Mouse (Mus musculus): ENCODE measurements around the gene Evi5.

Evi5 gene

DNA sequence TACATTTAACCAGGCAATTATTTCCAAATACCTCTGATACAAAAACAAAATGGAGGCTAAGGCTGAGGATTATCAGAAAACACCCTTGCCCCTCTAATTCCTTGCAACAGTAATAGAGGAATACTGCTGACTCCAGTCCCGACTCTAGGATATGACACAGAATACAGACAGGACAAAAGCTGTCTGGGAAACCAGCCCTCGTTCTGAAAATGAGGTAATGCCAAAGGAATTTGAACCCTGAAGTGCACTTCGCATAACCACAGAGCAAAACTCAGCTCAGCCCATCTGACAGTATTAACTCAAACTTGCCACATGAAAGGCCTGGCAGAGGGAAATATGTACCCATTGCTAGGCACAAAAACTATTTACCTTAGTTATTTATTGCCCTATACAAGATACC is 81.6 kb downstream of the Evi5 start:
- TF ChIP-seq GATA4 (IDR thresholded peaks at IDR 0.05; ENCODE audit: insufficient replicate concordance, low read length): no peak

DNA sequence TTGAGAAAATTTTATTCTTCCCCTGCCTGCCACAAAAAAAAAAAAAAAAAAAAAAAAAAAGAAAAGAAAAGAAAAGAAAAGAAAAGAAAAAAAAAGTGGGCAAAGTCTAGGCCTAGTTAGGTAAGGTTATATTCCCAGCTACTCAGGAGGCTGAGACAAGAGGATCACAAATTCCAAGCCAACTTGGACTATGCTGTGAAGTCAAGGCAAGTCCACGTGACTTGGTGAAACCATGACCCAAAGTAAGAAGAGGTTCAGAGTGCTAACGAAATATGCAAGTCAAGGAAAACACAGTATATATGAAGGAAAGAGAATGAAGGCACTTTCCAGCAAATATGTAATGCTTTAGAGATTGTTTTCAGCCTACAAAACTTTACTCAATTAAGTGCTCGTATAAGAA is 82.4 kb downstream of the Evi5 start:
- TF ChIP-seq GATA4 (IDR thresholded peaks at IDR 0.05; ENCODE audit: insufficient replicate concordance, low read length): no peak

DNA sequence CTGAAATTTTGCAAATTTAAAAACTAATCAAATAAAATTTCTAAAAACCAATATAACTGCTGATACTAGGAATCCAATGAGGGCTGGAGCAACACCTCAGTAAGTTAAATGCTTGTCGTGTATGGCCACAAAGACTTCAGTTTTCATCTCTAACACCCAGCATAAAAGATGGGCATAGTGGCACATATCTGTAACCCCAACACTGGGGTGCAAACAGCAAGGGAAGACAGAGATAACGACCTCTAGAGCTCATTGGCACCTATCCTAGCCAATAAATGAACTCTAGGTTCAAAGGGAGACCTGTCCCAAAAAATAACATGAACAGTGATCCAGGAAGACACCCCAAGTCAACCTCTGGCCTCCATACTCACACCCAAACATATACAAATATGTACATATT is 82.9 kb downstream of the Evi5 start:
- TF ChIP-seq GATA4 (IDR thresholded peaks at IDR 0.05; ENCODE audit: insufficient replicate concordance, low read length): no peak

DNA sequence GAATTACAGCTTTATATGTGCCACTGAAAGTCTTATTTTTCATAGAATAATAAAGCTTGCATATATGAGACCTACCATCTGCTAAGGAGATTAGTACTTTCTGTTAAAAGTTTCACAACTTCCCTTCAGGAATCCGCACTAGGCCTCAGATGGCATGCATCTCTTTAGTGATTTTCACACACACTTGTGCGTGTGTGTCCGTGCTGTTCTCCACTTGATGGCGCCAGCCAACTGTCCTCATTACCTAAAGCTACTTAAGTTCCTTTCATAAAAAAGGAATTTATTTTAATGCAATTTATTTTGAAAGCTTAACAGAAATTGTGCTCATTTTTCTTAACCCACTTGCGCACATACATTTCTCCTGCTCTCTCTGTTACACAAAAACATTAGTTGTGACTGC is 85.4 kb downstream of the Evi5 start:
- no peak for TF ChIP-seq GATA4 (IDR thresholded peaks at IDR 0.05; ENCODE audit: insufficient replicate concordance, low read length)

DNA sequence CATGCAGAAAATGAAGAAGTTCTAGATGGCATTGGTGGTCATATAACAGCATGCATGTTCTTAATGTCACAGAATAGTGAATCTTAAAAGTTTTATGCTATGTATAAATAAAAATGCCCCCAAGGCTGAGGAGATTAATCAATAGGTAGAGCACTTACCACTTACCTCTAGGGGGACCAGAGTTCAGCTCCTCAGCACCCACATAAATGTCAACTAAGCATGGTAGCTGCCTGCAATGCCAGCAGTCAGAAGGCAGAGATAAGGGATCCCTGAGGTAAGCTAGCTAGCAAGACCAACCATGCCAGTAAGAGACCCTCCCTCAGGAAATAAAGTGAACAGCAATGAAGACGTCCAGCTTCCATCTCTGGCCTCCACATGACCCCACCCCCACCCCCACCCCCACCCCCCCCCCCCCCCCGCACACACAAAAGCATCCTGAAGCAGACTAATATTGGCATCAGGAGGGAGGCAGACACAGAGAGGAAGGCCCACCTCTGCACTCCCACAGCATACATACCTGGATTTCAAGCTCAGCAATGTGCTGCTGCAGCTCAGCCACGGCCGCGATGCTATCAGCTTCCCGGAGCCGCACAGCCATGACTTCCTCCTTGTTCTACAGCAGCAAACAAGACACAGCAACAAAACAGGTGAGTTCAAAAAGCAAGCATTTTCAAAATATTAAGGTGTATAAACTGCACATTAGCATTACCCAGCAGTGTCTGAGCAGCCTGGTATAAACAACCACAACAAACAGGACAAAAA is 87.0 kb downstream of the Evi5 start:
- no peak for TF ChIP-seq GATA4 (IDR thresholded peaks at IDR 0.05; ENCODE audit: insufficient replicate concordance, low read length)

DNA sequence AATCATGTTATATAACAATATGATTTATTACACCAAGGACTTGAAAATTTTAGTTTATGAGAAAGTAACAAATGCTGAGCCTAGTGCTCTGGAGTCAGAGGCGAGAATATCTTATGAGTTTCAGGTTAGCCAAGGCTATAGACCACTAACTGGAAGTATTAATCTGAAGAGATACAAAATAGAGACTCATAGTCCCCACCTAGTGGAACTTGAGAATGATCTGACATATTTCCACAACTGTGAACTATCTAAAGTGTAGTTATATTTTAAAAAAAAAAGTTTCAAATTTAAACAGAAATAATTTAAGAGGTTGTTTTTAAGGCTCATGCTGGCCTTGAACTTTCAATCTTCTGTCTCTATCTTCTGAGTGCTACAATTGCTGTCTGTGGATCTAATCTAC is 92.5 kb downstream of the Evi5 start:
- no peak for TF ChIP-seq GATA4 (IDR thresholded peaks at IDR 0.05; ENCODE audit: insufficient replicate concordance, low read length)

DNA sequence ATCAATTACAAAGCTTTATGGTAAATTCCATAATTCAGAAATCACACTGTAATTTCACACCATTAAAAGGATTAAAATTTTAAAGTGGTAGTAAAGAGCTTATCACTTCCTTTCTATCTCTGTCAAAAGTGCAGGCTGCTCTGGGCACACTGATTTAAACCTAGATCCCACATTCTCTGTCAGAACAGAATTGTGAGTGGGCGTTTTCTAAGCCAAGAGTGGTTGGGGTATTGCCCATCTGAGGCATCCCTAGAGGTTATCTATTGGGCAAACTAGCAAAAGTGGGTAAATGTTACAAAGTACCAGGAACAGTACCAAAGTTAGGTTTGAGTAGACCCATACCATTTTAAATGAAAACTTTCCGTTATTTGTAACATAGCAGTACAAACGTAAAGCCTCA is 96.1 kb downstream of the Evi5 start:
- no peak for TF ChIP-seq GATA4 (IDR thresholded peaks at IDR 0.05; ENCODE audit: insufficient replicate concordance, low read length)

DNA sequence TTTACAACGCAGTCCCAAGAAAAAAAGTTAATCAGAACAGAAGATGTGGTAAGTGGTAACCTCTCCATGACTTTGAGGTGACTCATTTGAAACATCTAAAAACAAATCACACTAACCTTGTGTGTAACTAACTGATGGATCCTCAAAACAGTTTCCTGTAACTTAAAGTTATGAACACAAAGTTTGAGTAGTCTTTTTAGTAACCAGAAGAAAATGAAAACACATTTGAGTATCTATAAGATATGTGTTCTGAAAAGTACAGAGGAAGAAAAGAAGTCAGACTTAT is 97.4 kb downstream of the Evi5 start:
- TF ChIP-seq GATA4 (IDR thresholded peaks at IDR 0.05; ENCODE audit: insufficient replicate concordance, low read length): no peak

DNA sequence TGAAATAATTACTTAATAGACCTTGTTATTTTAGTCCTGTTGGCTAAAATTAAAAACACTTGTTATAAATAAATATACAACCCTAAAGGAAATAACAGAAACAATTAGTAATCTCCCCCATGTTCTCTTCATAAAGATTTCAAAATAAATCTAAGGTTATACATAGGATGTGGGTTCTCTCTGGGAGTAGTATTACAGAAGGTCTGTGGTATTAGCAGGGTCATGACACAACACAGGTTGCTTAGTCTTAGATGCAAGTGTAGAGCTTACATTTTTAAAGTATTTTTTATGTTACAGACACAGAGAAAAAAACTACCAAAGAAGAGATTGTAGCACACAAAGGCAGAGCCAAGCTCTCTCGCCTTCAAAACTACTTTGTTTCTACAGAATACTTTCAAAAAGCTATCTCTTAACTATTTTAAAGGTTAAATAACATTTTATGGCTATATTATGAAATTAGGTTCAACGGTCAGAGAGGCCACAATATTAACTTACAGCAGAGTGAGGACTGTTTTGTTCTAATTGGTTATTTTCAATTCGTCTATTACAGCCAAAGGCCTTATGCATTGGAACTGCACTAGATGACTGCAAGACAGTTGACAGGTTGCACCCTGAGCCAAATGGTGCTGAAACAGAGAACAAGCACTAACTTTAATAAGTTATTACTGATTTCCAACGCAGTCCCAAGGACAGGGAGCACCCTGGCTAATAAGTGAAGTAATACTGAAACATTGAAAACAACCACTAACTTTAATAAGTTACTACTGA is 97.9 kb downstream of the Evi5 start:
- no peak for TF ChIP-seq GATA4 (IDR thresholded peaks at IDR 0.05; ENCODE audit: insufficient replicate concordance, low read length)

DNA sequence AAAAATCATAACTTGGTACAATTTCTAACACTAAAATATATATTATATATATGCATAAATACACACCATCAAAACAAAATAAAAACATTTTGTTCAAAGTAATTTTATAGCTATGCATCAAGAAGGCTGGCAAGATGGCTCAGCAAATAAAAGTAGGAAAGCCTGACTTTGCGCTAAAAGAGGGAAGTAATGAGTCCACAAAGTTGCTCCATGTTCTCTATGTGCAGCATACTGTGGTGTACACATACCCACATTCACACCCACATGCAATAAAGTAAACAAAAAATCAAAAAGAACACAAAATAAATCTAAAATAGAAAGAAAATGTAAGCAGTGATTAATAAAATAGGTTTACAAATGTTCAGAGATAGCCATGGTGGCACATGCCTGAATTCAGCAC is 99.0 kb downstream of the Evi5 start:
- no peak for TF ChIP-seq GATA4 (IDR thresholded peaks at IDR 0.05; ENCODE audit: insufficient replicate concordance, low read length)

DNA sequence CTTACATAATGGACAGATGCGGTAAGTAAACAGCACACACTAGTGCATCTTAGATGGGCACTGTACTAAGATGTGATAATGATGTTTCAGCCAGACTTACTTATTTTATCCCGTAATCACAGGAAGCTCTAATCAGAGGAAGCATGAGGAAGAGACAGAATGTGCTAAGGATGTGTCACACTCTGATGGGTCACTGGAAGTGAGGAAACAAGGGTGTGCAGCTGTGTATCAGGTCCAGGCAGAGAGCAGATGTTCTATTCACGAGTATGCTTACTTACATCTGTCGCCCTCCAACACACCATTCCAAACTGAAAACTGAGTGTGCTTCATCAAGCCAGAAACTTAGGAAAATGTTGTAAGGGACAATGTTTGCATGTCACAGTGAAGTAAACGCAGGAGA is 102.9 kb downstream of the Evi5 start:
- no peak for TF ChIP-seq GATA4 (IDR thresholded peaks at IDR 0.05; ENCODE audit: insufficient replicate concordance, low read length)

DNA sequence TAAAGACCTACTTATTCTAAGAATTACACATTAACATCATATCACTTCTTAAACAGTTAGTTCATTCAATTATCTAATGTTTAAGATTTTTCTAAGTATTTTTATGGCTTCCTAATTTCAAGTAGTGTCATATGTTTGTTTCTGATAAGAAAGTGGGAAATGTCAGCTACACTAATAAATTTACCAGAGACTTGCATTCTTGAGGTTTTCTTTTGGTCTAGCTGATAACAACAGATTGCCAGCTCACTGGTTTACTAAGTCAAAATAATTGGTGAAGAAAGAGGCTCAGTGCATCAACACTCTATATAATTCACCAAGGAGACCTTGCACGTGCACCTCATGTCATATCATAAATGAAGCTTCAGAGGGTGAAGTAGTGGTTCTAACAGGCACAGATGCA is 106.7 kb downstream of the Evi5 start:
- no peak for TF ChIP-seq GATA4 (IDR thresholded peaks at IDR 0.05; ENCODE audit: insufficient replicate concordance, low read length)

DNA sequence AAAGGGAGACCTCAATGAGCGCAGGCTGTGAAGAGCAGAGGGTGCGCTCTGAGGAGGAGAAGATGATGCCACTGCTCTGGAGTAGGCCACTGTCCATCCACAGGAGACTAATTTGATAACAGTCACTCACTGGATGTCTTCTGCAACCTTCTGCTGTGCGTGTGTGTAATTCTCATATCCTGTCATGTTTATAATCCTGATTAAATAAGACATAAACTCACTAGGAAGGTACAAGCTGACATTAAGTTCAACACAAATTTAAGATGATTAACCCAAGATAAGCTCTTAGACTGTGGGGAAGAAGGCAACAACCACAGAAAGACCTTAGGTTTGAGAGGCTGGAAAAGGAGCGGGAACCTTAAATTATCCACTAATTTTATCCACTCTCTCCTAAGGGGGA is 109.0 kb downstream of the Evi5 start:
- no peak for TF ChIP-seq GATA4 (IDR thresholded peaks at IDR 0.05; ENCODE audit: insufficient replicate concordance, low read length)

DNA sequence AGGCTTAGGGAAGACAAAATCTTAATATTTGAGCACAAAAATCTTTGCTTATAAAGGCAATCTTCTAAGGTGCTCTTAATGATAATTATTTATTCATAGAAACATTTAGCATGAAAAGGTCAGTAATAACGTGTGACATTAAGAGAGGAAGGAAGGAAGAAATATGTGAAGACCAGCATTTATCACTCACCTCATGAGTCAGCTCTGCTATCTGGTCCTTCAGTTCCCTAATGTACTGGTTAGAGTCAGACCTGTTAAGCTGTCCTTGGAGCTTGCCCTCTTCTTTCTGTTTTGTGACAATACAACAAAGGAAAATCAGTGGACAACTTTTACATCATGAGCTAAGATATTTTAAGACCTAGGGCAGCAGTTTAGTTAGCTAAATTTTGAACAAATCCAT is 110.4 kb downstream of the Evi5 start:
- no peak for TF ChIP-seq GATA4 (IDR thresholded peaks at IDR 0.05; ENCODE audit: insufficient replicate concordance, low read length)

DNA sequence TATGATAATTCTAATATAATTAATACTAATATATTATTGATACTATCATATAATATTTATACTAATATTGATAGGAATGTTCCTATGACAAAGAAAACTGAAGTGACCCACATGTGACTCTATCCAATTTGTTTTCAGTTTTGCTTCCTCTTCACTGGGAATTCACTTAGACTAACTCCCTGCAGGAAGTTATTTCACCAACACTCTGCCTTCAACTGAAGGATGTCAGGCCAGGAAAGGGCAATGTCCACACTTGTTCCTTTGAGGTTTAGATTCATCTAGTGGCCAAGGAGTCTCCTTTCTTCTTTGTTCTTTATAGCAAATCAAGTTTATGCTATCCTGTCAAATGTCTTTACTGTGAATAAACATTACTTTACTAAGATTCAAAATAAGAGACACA is 111.2 kb downstream of the Evi5 start:
- TF ChIP-seq GATA4 (IDR thresholded peaks at IDR 0.05; ENCODE audit: insufficient replicate concordance, low read length): no peak

DNA sequence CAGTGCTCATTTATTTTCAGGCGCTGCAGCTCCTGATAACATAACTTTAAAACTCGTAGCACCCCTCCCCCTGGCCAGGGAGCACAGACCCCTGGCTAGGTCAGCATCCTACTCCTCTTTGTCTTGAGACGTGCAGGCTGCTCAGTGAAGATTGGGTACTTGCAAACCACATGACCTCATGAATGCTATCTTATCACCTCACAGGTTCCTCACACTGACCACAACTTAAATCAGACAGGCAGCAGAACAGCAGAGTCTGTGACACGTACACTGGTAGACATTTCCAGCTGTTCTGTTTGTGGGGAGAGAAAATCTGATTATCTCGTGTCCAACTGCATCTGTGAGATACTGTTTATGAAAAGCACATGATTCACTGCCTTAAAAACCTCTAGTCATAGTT is 115.8 kb downstream of the Evi5 start:
- TF ChIP-seq GATA4 (IDR thresholded peaks at IDR 0.05; ENCODE audit: insufficient replicate concordance, low read length): no peak

DNA sequence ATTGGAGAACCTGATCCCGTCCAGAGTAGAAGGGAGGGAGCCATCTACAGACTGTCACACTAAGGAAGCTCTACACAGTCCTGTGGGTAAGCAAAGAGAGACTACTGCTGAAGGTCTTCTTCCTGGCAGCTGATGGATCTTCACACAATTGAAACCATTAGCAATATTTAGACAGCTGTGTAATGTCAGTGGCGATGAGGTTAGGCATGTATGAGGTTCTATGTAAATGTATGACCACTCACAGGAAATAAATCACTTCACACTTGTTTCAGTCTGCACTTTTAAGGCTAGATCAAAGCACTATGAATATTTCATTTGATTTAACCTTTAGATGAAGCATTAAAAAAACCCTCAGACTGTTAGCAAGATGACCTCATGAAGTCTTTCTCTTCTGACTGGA is 118.8 kb downstream of the Evi5 start:
- TF ChIP-seq GATA4 (IDR thresholded peaks at IDR 0.05; ENCODE audit: insufficient replicate concordance, low read length): no peak

Measured in liver, adult (tissue).